ENCODE assay signal across 20 mouse cellular contexts in genomic region chr14:80249882-80250281, GRCm38 (mm10).
A peak's percentile ranks its signal among the peaks of the same experiment; 100 is the strongest.
DNase-seq lines count a peak whose midpoint lies in the region; ATAC-seq and TF ChIP-seq lines count a peak whose summit lies in the region.
"Had no signal": no experiment of that assay in that cellular context is flagged by ENCODE, and none has a peak within 500 bp of the region (broad histone marks: within the 10 kb centered on the region; RNA-seq: fewer than 3 reads in every experiment).

No protein-coding gene starts in this region.

- no peak overlapping the region for H3K4me2 ChIP-seq in intestine, postnatal 0 days (replicated peaks; ENCODE audit: low read depth)
- H3K4me2 ChIP-seq: embryonic facial prominence, embryonic 13.5 days; forebrain, embryonic 13.5 days; hindbrain, embryonic 12.5 days had no signal

- H3K27ac ChIP-seq in intestine, postnatal 0 days (ENCODE audit: low read depth, low read length): no peak overlapping the region
- H3K27ac ChIP-seq: embryonic facial prominence, embryonic 13.5 days; forebrain, embryonic 13.5 days; heart, embryonic 10.5 days; hindbrain, embryonic 12.5 days; hindbrain, postnatal 0 days had no signal

- no peak for DNase-seq in frontal cortex, postnatal 25 days (ENCODE audit: low spot score in 2 of 2)
- peak; percentile 72 for DNase-seq in layer of hippocampus, adult 9-11 months
- no peak for DNase-seq in layer of hippocampus, adult 11-12 months (ENCODE audit: low spot score)
- DNase-seq in brain, adult 2 months (ENCODE audit: low read depth, low spot score): peak; percentile 74
- DNase-seq: adrenal gland, adult 8-10 months; adrenal gland, postnatal 36 days; cerebellum, adult 18-20 months; cerebellum, adult 9-11 months; cerebellum, postnatal 36 days; gastrocnemius, postnatal 10 days; heart, adult 18-20 months; heart, postnatal 10 days; heart, postnatal 4 days had no signal

- no peak overlapping the region for H3K4me3 ChIP-seq in intestine, postnatal 0 days (ENCODE audit: low read depth, low read length)
- H3K4me3 ChIP-seq: embryonic facial prominence, embryonic 13.5 days; forebrain, embryonic 13.5 days; heart, embryonic 10.5 days; hindbrain, embryonic 12.5 days had no signal

- no peaks in the 10 kb centered on the region for H3K9me3 ChIP-seq in intestine, postnatal 0 days (ENCODE audit: control insufficient read depth)
- H3K9me3 ChIP-seq: embryonic facial prominence, embryonic 13.5 days; forebrain, embryonic 13.5 days; heart, embryonic 10.5 days; hindbrain, embryonic 12.5 days had no signal

- no peak overlapping the region for H3K9ac ChIP-seq in intestine, postnatal 0 days (ENCODE audit: low read depth, low read length)
- H3K9ac ChIP-seq: embryonic facial prominence, embryonic 13.5 days; forebrain, embryonic 13.5 days; hindbrain, embryonic 12.5 days had no signal

- no peaks in the 10 kb centered on the region for H3K36me3 ChIP-seq in intestine, postnatal 0 days (ENCODE audit: control insufficient read depth, insufficient read depth)
- H3K36me3 ChIP-seq: embryonic facial prominence, embryonic 13.5 days; heart, embryonic 10.5 days; hindbrain, embryonic 12.5 days had no signal

- peak; percentile 79 for ATAC-seq in frontal cortex, adult (ENCODE audit: low TSS enrichment)
- ATAC-seq in intestine, postnatal 0 days: no peak
- ATAC-seq: forebrain, embryonic 13.5 days; hindbrain, postnatal 0 days had no signal

- no peaks in the 10 kb centered on the region for H3K27me3 ChIP-seq in intestine, postnatal 0 days (replicated peaks; ENCODE audit: control insufficient read depth, insufficient read depth, low read length)
- H3K27me3 ChIP-seq: embryonic facial prominence, embryonic 13.5 days; forebrain, embryonic 13.5 days; hindbrain, embryonic 12.5 days had no signal

- no peaks in the 10 kb centered on the region for H3K4me1 ChIP-seq in intestine, postnatal 0 days (replicated peaks; ENCODE audit: control insufficient read depth, insufficient read depth, low read length)
- H3K4me1 ChIP-seq: embryonic facial prominence, embryonic 13.5 days; heart, embryonic 10.5 days; hindbrain, embryonic 12.5 days had no signal

- 82% methylated on average over 1 of the region's 1 CpGs for WGBS in intestine, postnatal 0 days

- TF ChIP-seq CTCF in intestine, postnatal 0 days (IDR thresholded peaks at IDR 0.05; ENCODE audit: low read depth): no peak

Comparison
In these comparisons a context has a peak if more than half of its experiments do, and no peak if none do; other contexts are left out.
1. DNase-seq: peak in layer of hippocampus, adult 9-11 months (single experiment) and brain, adult 2 months (single experiment); none in frontal cortex, postnatal 25 days (0 of 2) and layer of hippocampus, adult 11-12 months (single experiment).